Mouse (Mus musculus): ENCODE measurements around the gene Igsf9.

- TF ChIP-seq USF1 (IDR thresholded peaks at IDR 0.05; ENCODE audit: low read depth) = no peak
- TF ChIP-seq MYOG (IDR thresholded peaks at IDR 0.05; ENCODE audit: control insufficient read depth in 1 of 3, insufficient read depth in 1 of 3, insufficient read length in 2 of 3, low read depth in 2 of 3) = peak in 1 of 3 experiments; percentile 81
- TF ChIP-seq CEBPB (IDR thresholded peaks at IDR 0.05; ENCODE audit: insufficient read depth, poor library complexity, severe bottlenecking) = no peak
- peak; percentile 37 for TF ChIP-seq POLR2A (IDR thresholded peaks at IDR 0.05; ENCODE audit: insufficient read length, low read depth)
- no peak for TF ChIP-seq TCF12 (IDR thresholded peaks at IDR 0.05; ENCODE audit: insufficient read depth, poor library complexity, severe bottlenecking)
- no peak for TF ChIP-seq MAX (IDR thresholded peaks at IDR 0.05; ENCODE audit: low read depth)
- TF ChIP-seq POLR2AphosphoS2 (IDR thresholded peaks at IDR 0.05; ENCODE audit: insufficient read length, low read depth) = peak; percentile 31
- no peak for TF ChIP-seq TCF3 (IDR thresholded peaks at IDR 0.05; ENCODE audit: insufficient read length, low read depth)
- TF ChIP-seq SRF (IDR thresholded peaks at IDR 0.05; ENCODE audit: control insufficient read depth, insufficient read length, low read depth) = no peak
- no peak for TF ChIP-seq E2F4 (IDR thresholded peaks at IDR 0.05; ENCODE audit: insufficient read depth)
- peak in 2 of 3 experiments; percentile 44 to 61 for TF ChIP-seq MYOD1 (IDR thresholded peaks at IDR 0.05; ENCODE audit: control insufficient read depth in 1 of 3, insufficient read length in 2 of 3, low read depth in 2 of 3)
These were observed 21.8 kb downstream of the Igsf9 start for GRCm38 (mm10) chr1:172503111-172503997.
